Mouse (Mus musculus) lung, postnatal 25 days (tissue): ENCODE results near the gene Smarce1.

Experiments
- DNase-seq: peaks from one replicate; pipeline ENCODE4 v3.0.0; 2022; ENCODE audit warnings: low spot score

The Smarce1 gene

DNA sequence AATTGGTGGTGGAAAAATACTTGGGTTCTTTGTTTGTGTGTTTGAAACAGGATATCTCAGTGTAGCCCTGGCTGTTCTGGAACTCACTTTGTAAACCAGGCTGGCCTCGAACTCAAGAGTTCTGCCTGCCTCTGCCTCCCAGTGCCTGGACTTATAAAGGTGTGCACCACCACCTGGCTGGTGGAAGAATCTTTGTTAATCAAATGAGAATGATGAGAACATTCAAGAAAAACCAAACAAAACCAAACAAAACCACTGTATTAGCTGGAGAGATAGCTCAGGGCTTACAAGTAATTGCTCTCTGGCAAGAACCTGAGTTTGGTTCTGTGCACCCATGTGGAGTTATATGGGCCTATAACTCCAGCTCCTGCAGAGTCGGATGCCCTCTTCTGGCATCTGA, 61.4 kb downstream of the Smarce1 start:
- no peak for DNase-seq

DNA sequence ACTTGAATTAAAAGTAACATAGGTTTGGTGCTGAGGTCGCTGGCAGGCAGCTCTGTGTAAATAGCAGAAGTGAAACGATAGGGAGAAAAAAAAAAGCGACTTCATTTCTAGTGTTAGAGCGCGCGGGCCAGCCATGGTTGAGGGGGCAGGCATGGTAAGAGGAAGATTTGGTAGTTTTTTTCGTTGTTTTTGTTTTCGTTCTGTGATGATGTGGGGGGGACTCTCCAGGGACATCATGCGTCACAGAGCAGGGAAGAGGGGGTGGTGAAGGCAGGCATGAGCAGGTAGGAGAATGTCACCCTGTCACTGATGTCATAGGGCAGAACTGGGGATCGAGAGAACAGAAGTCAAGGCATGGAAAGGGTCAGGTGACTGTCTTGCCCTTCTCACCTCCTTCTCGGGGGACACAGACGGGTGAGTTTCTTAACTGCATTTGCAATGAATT, 62.8 kb downstream of the Smarce1 start:
- DNase-seq = peak; percentile 64

DNA sequence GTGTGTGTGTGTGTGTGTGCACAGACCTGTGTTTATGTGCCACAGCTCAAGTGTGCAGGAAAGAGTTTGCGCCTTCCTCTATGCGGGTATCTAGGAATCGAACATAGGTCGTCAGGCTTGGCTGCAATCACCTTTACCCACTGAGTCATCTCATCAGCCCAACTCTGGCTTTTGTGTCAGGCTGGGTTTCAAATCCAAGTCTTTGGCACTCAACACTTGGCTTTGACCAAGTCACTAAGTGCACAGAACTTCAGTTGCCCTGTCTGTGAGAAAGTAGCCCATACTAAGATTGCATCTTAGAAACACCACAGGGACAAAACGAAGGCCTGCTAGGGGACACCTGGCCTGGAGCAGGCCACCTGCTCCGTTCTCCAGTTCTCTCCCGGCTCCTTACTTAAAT, 63.2 kb downstream of the Smarce1 start:
- no peak for DNase-seq

DNA sequence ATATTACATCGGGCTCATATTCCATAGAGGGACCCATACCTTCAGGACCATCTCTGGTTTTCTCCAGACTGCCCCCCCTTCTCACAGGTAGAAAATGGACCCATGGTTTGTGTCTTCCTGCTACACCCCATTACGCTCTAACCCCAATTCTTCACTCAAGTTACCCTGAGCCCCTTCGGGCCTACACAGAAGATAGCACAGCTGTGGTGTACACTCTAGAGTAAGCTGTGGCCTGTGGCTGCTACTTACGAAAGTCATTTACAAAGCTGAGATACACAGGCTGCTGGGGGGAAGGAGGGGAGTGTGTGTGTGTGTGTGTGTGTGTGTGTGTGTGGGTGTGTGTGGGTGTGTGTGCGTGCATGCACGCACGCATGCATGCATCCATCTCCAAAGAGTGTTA, 64.6 kb downstream of the Smarce1 start:
- no peak for DNase-seq

DNA sequence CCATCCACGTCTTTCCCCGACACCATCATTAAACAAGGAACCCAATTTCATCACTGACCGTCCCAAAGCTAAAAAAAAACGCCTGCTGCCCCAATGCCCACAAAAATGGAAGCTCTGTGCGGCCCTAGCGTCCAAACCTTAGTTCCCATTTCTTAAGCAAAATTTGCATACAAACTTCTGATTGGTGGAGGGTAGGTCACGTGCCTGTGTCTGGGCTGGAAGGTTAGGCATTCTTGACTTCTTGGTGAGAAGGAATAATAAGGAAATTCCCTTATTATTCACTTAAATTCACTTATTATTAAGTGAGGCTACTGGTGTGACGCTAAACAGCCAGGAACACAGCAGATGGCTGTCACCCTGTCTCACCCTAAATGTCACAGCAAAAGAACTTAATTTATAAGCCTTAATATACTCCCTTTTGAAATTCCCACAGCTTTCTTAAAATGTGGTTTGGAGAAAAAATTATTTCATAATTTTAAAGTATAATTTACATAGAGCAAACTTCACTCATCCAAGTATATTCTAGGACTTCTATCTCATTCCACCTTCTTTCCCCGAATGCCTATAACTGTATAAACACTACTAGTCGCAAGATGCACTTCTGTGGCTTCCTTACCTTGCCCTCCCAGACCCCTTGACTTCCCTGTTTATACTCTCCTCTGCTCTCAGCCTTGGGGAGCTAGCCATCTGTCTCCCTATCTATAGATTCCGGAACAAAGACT, 65.6 kb downstream of the Smarce1 start:
- no peak for DNase-seq

DNA sequence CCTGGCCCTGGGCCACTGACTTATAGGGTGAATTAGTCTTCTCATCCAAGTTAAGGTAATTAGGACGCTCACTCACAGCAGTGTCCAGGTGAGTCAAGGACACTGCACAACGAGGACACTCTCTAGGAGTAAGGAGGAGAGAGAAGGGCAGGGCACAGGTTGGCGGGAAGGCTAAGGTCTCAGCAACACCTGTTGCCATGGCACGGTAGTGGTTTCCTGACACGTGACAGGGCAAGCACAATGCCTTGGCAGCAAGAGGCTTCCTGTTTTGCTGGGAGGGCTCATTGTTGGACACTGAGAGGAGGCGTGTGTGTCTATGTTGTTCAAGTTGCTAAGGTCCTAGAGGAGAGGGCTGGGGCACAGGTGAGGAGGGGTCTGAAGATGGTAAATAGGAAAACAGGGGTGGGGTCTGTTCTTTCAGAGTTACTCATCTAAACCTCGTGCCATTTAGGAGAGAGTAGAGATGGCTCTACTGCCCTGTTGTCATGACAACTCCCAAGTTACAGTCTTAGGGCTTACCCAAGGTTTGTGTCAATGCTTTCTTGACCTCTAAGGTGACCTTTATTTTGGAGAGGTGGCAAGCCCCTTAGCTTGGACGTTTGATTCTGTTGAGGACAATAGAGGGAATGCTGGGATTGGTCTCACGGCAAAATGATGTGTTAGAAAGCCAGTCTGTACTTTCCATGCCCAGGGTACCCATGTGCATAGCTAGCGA, 67.7 kb downstream of the Smarce1 start:
- peak; percentile 72 for DNase-seq

DNA sequence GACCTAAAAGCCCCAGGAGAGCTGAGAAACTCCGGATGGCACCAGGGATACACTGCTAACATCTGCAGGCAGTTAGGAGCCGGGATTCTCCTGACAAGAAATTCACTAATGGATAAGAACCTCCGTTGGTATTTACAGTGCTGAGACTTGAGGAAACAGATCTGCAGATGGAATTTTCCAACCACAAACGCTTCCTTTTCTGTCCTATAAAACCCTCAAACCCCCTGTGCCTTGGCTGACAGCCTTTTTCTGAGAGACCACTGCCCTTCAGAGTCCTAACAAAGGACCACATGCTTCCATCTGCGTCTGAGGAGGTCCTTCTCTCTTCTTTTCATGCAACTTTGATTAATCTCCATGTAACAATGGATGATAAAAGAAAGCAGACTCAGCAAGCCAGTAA, 69.2 kb downstream of the Smarce1 start:
- no peak for DNase-seq

DNA sequence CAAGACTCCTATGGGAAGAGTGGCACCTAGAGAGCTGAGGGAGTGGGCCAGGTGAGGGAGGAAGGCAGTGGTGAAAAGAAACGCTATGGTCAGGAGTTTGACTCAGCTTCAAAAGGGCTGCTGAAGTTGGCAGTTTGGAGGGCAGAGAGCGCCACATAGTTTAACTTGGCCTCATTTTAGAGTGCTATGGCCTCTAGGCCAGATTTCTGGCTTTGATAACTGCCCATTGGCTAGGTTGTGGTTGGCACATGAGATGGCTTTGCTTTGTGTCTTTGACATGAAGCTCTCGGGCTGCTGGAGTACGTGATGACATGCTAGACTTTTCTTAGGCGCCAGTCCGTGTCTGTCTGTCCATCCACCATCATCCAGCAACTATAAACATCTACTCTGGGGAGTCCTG, 70.6 kb downstream of the Smarce1 start:
- no peak for DNase-seq
